Mouse (Mus musculus): ENCODE results near the gene Frmd8.
A peak's percentile ranks its signal among the peaks of the same experiment; 100 is the strongest.

The Frmd8 gene

GRCm38 (mm10) chr19:5838136-5838891, 36.8 kb downstream of the Frmd8 start:
- no peak for ATAC-seq (ENCODE audit: low TSS enrichment)

GRCm38 (mm10) chr19:5837606-5838005, 37.5 kb downstream of the Frmd8 start:
- no peak for ATAC-seq (ENCODE audit: low TSS enrichment)

GRCm38 (mm10) chr19:5836941-5837572, 38.0 kb downstream of the Frmd8 start:
- no peak for ATAC-seq (ENCODE audit: low TSS enrichment)

GRCm38 (mm10) chr19:5835922-5836430, 39.1 kb downstream of the Frmd8 start:
- ATAC-seq (ENCODE audit: low TSS enrichment), result no peak

GRCm38 (mm10) chr19:5835054-5835921, 39.8 kb downstream of the Frmd8 start:
- no peak for ATAC-seq (ENCODE audit: low TSS enrichment)

- peak; percentile 38; the same call in 1 of the 2 replicates for ATAC-seq (ENCODE audit: low TSS enrichment)
Measured at GRCm38 (mm10) chr19:5834260-5834925, 40.7 kb downstream of the Frmd8 start.

GRCm38 (mm10) chr19:5833287-5834100, 41.6 kb downstream of the Frmd8 start:
- ATAC-seq (ENCODE audit: low TSS enrichment), result no peak

GRCm38 (mm10) chr19:5832326-5832725, 42.7 kb downstream of the Frmd8 start:
- no peak for ATAC-seq (ENCODE audit: low TSS enrichment)

GRCm38 (mm10) chr19:5831958-5832320, 43.1 kb downstream of the Frmd8 start:
- ATAC-seq (ENCODE audit: low TSS enrichment), result no peak

GRCm38 (mm10) chr19:5831224-5831957, 43.7 kb downstream of the Frmd8 start:
- no peak for ATAC-seq (ENCODE audit: low TSS enrichment)

- ATAC-seq (ENCODE audit: low TSS enrichment), result no peak
Measured at GRCm38 (mm10) chr19:5830776-5831175, 44.3 kb downstream of the Frmd8 start.

GRCm38 (mm10) chr19:5829958-5830615, 45.0 kb downstream of the Frmd8 start:
- no peak for ATAC-seq (ENCODE audit: low TSS enrichment)

- ATAC-seq (ENCODE audit: low TSS enrichment), result no peak
Measured at GRCm38 (mm10) chr19:5828905-5829304, 46.2 kb downstream of the Frmd8 start.

GRCm38 (mm10) chr19:5828155-5828554, 46.9 kb downstream of the Frmd8 start:
- ATAC-seq (ENCODE audit: low TSS enrichment), result no peak

- ATAC-seq (ENCODE audit: low TSS enrichment), result no peak
Measured at GRCm38 (mm10) chr19:5827456-5828154, 47.5 kb downstream of the Frmd8 start.

GRCm38 (mm10) chr19:5827044-5827443, 48.0 kb downstream of the Frmd8 start:
- ATAC-seq (ENCODE audit: low TSS enrichment), result no peak

GRCm38 (mm10) chr19:5826731-5827002, 48.4 kb downstream of the Frmd8 start:
- no peak for ATAC-seq (ENCODE audit: low TSS enrichment)

GRCm38 (mm10) chr19:5825901-5826730, 49.0 kb downstream of the Frmd8 start:
- ATAC-seq (ENCODE audit: low TSS enrichment), result no peak
